ENCODE assay signal across 19 mouse cellular contexts in genomic region chr2:125511898-125512297, GRCm38 (mm10). TPM values are rescaled to one million over a fixed set of nuclear protein-coding genes. Genes with fewer than 3 reads are reported as not detected.
"Had no signal": no experiment of that assay in that cellular context is flagged by ENCODE, and none has a peak within 500 bp of the region (broad histone marks: within the 10 kb centered on the region; RNA-seq: fewer than 3 reads in every experiment).

No protein-coding gene starts in this region.

- H3K36me3 ChIP-seq: midbrain, embryonic 10.5 days; midbrain, embryonic 12.5 days; midbrain, embryonic 15.5 days; neural tube, embryonic 12.5 days had no signal

- H3K4me3 ChIP-seq: midbrain, embryonic 10.5 days; midbrain, embryonic 12.5 days; midbrain, embryonic 15.5 days; neural tube, embryonic 12.5 days had no signal

- H3K9me3 ChIP-seq: midbrain, embryonic 10.5 days; midbrain, embryonic 12.5 days; midbrain, embryonic 15.5 days; neural tube, embryonic 12.5 days had no signal

- H3K27ac ChIP-seq: midbrain, embryonic 10.5 days; midbrain, embryonic 12.5 days; midbrain, embryonic 15.5 days; neural tube, embryonic 12.5 days had no signal

- DNase-seq: lung, adult 18-20 months; lung, embryonic 14.5 days; lung, postnatal 10 days; lung, postnatal 4 days; right cerebral cortex, adult 18-20 months; right cerebral cortex, postnatal 25 days; right cerebral cortex, postnatal 4 days; spleen, adult 18-20 months; thymus, adult 18-20 months; thymus, postnatal 14 days; thymus, postnatal 36 days had no signal

- ATAC-seq: midbrain, embryonic 15.5 days had no signal

- H3K9ac ChIP-seq: lung, embryonic 14.5 days; midbrain, embryonic 12.5 days; midbrain, embryonic 15.5 days; neural tube, embryonic 12.5 days had no signal

- H3K4me2 ChIP-seq: lung, embryonic 14.5 days; midbrain, embryonic 12.5 days; midbrain, embryonic 15.5 days; neural tube, embryonic 12.5 days had no signal

- H3K27me3 ChIP-seq: neural tube, embryonic 12.5 days had no signal

RNA-seq across cellular contexts. Expression of gene Fbn1, which starts 4.1 kb away (rescaled TPM):
- total RNA-seq: megakaryocyte-erythroid progenitor cell, adult 5-6 weeks; monocyte, adult 5-6 weeks had no signal

RNA-seq across cellular contexts. Expression of gene Gm9913, which starts 7.0 kb away (rescaled TPM):
- total RNA-seq: megakaryocyte, adult 5-6 weeks; megakaryocyte-erythroid progenitor cell, adult 5-6 weeks; monocyte, adult 5-6 weeks; neutrophil, adult 5-6 weeks had no signal
